Comparison of ENCODE assay signal across 13 mouse cellular contexts in genomic region chr12:118661575-118661974, GRCm38 (mm10).
DNase-seq lines count a peak whose midpoint lies in the region; ATAC-seq lines count a peak whose summit lies in the region.
"Had no signal": no experiment of that assay in that cellular context is flagged by ENCODE, and none has a peak within 500 bp of the region (broad histone marks: within the 10 kb centered on the region; RNA-seq: fewer than 3 reads in every experiment).

No protein-coding gene starts in this region.

- peak; percentile 76 for ATAC-seq in forebrain, embryonic 15.5 days (replicated peaks)
- peak; percentile 76 for ATAC-seq in megakaryocyte progenitor cell, adult 5-6 weeks (replicated peaks; ENCODE audit: poor library complexity)
- ATAC-seq in neutrophil, adult 5-6 weeks (ENCODE audit: extremely low read depth, insufficient number of reproducible peaks, low FRiP score, poor library complexity, severe bottlenecking) = peak; percentile 44; the same call in 1 of the 2 replicates
- no peak for ATAC-seq in kidney, embryonic 15.5 days (replicated peaks; ENCODE audit: low FRiP score)
- ATAC-seq: activated CD4-positive, CD25-positive, alpha-beta regulatory T cell, adult 4 months had no signal

- no peak overlapping the region for H3K4me3 ChIP-seq in forebrain, embryonic 15.5 days
- no peak overlapping the region for H3K4me3 ChIP-seq in kidney, embryonic 15.5 days (replicated peaks)
- H3K4me3 ChIP-seq: embryonic facial prominence, embryonic 15.5 days; megakaryocyte, embryonic 14.5 days had no signal

- H3K9me3 ChIP-seq in forebrain, embryonic 15.5 days = no peaks in the 10 kb centered on the region
- H3K9me3 ChIP-seq in kidney, embryonic 15.5 days (replicated peaks) = no peaks in the 10 kb centered on the region
- H3K9me3 ChIP-seq: embryonic facial prominence, embryonic 15.5 days had no signal

- H3K27ac ChIP-seq in forebrain, embryonic 15.5 days (replicated peaks) = no peak overlapping the region
- H3K27ac ChIP-seq in kidney, embryonic 15.5 days = no peak overlapping the region
- H3K27ac ChIP-seq: embryonic facial prominence, embryonic 15.5 days had no signal

- peaks cover 31% of the 10 kb centered on the region for H3K4me1 ChIP-seq in forebrain, embryonic 15.5 days
- H3K4me1 ChIP-seq in kidney, embryonic 15.5 days = no peaks in the 10 kb centered on the region
- H3K4me1 ChIP-seq: embryonic facial prominence, embryonic 15.5 days had no signal

- 4% methylated on average over 9 of the region's 9 CpGs for WGBS in forebrain, embryonic 15.5 days
- 14% methylated on average over 9 of the region's 9 CpGs for WGBS in kidney, embryonic 15.5 days

- no peak overlapping the region for H3K9ac ChIP-seq in forebrain, embryonic 15.5 days (replicated peaks)
- H3K9ac ChIP-seq in kidney, embryonic 15.5 days = no peak overlapping the region
- H3K9ac ChIP-seq: embryonic facial prominence, embryonic 15.5 days had no signal

- H3K4me2 ChIP-seq in forebrain, embryonic 15.5 days (replicated peaks) = peak overlapping the region; percentile 12; the same call in 1 of the 2 replicates
- H3K4me2 ChIP-seq in kidney, embryonic 15.5 days = no peak overlapping the region
- H3K4me2 ChIP-seq: embryonic facial prominence, embryonic 15.5 days; liver, embryonic 11.5 days had no signal

- H3K36me3 ChIP-seq in forebrain, embryonic 15.5 days = no peaks in the 10 kb centered on the region
- no peaks in the 10 kb centered on the region for H3K36me3 ChIP-seq in kidney, embryonic 15.5 days
- H3K36me3 ChIP-seq: embryonic facial prominence, embryonic 15.5 days had no signal

- peak; percentile 14 for DNase-seq in retina, postnatal 1 day
- DNase-seq in retina, embryonic 14.5 days (ENCODE audit: low spot score) = no peak
- no peak for DNase-seq in thymus, postnatal 36 days
- no peak for DNase-seq in adrenal gland, postnatal 36 days
- DNase-seq: right cerebral cortex, postnatal 14 days had no signal

- H3K27me3 ChIP-seq in forebrain, embryonic 15.5 days = peaks cover 38% of the 10 kb centered on the region
- peaks cover 48% of the 10 kb centered on the region for H3K27me3 ChIP-seq in kidney, embryonic 15.5 days
